Comparison of ENCODE assay signal across 7 mouse cellular contexts in the genomic region with DNA sequence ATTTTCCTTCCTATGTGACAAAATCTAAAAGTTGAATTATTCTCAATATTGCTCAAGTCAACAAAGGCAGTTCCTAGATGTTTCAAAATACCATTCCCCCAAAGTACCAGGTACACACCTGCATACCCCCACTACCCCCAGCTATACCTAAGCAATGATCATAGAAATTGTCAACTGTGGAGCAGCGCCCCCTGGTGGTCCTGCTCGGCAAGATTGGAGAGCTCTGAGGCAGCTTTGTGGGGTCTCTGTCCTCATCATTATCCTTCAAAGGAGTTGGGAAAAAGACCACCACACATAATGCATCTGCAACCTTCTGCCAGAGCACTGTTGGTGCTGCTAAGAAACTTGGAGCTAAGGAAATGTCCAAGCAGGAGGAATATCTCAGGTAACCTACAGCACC. TPM values are rescaled to one million over a fixed set of nuclear protein-coding genes. Genes with fewer than 3 reads are reported as not detected.
DNase-seq lines count a peak whose midpoint lies in the region; ATAC-seq and TF ChIP-seq lines count a peak whose summit lies in the region.

No protein-coding gene starts in this region.

- 0% methylated on average over 2 of the region's 2 CpGs for WGBS in kidney, postnatal 0 days
- WGBS in kidney, embryonic 16.5 days: 2% methylated on average over 2 of the region's 2 CpGs

- TF ChIP-seq CTCF in kidney, postnatal 0 days (IDR thresholded peaks at IDR 0.05; ENCODE audit: low read depth): peak; percentile 88
- TF ChIP-seq CTCF in E14TG2a.4 (conservative IDR thresholded peaks at IDR 0.05; ENCODE audit: low read length): peak; percentile 84
- peak; percentile 82 for TF ChIP-seq CTCF in left cerebral cortex, adult 2 months (IDR thresholded peaks at IDR 0.05)

- no peaks in the 10 kb centered on the region for H3K27me3 ChIP-seq in kidney, postnatal 0 days (ENCODE audit: insufficient read depth, low read length)
- no peaks in the 10 kb centered on the region for H3K27me3 ChIP-seq in kidney, embryonic 16.5 days (ENCODE audit: insufficient read depth, low read length)
- H3K27me3 ChIP-seq in E14TG2a.4 (ENCODE audit: insufficient read depth, low read length): 0 out of 2 replicates have a peak, but pooled peaks cover 4% of the 10 kb centered on the region

- no peak overlapping the region for H3K4me3 ChIP-seq in kidney, postnatal 0 days (replicated peaks; ENCODE audit: low read depth, low read length)
- H3K4me3 ChIP-seq in kidney, embryonic 16.5 days (ENCODE audit: low read length): no peak overlapping the region
- H3K4me3 ChIP-seq in E14TG2a.4 (replicated peaks; ENCODE audit: low read length): no peak overlapping the region
- no peak overlapping the region for H3K4me3 ChIP-seq in left cerebral cortex, adult 2 months

- no peaks in the 10 kb centered on the region; the same call in 1 of the 2 replicates for H3K4me1 ChIP-seq in kidney, postnatal 0 days (replicated peaks; ENCODE audit: insufficient read depth, low read length)
- H3K4me1 ChIP-seq in kidney, embryonic 16.5 days (ENCODE audit: insufficient read depth, low read length): peaks cover 16% of the 10 kb centered on the region
- peaks cover 20% of the 10 kb centered on the region for H3K4me1 ChIP-seq in E14TG2a.4 (replicated peaks; ENCODE audit: low read depth, low read length)

- DNase-seq in kidney, postnatal 0 days (ENCODE audit: low spot score): peak; percentile 47
- peak; percentile 74 for DNase-seq in adrenal gland, postnatal 14 days
- peak; percentile 39 to 49 for DNase-seq in left cerebral cortex, adult 2 months (ENCODE audit: extremely low spot score in 1 of 2, low spot score in 2 of 2)
- peak; percentile 25 for DNase-seq in retina, postnatal 7 days (ENCODE audit: low read depth, low spot score)

- no peak overlapping the region for H3K9ac ChIP-seq in kidney, postnatal 0 days (ENCODE audit: low read depth, low read length)
- no peak overlapping the region for H3K9ac ChIP-seq in kidney, embryonic 16.5 days (replicated peaks; ENCODE audit: low read length)

- intact Hi-C loops in left cerebral cortex, adult 2 months (cut with DNase I): loop anchor here (1.0 to 5.0 kb wide), 2 partner anchors 35 to 187 kb away; no protein-coding TSS in a partner anchor

- no peak for ATAC-seq in kidney, postnatal 0 days (replicated peaks; ENCODE audit: low FRiP score, low read depth)
- ATAC-seq in kidney, embryonic 16.5 days (ENCODE audit: low FRiP score, low TSS enrichment): no peak
- ATAC-seq in erythroblast, adult 5-6 weeks (replicated peaks; ENCODE audit: low FRiP score, poor library complexity, severe bottlenecking): peak; percentile 71

- no peak overlapping the region for H3K27ac ChIP-seq in kidney, postnatal 0 days
- H3K27ac ChIP-seq in kidney, embryonic 16.5 days (ENCODE audit: low read length): no peak overlapping the region
- H3K27ac ChIP-seq in left cerebral cortex, adult 2 months: no peak overlapping the region

- H3K9me3 ChIP-seq in kidney, postnatal 0 days (replicated peaks; ENCODE audit: low read length): no peaks in the 10 kb centered on the region
- H3K9me3 ChIP-seq in kidney, embryonic 16.5 days (ENCODE audit: low read length): no peaks in the 10 kb centered on the region
- no peaks in the 10 kb centered on the region for H3K9me3 ChIP-seq in E14TG2a.4 (ENCODE audit: low read length)

- no peak overlapping the region for H3K4me2 ChIP-seq in kidney, postnatal 0 days (ENCODE audit: low read length)
- H3K4me2 ChIP-seq in kidney, embryonic 16.5 days (replicated peaks; ENCODE audit: low read depth, low read length): no peak overlapping the region

- H3K36me3 ChIP-seq in kidney, postnatal 0 days (ENCODE audit: insufficient read depth, low read length): no peaks in the 10 kb centered on the region
- H3K36me3 ChIP-seq in kidney, embryonic 16.5 days (ENCODE audit: insufficient read depth, low read length): no peaks in the 10 kb centered on the region
- no peaks in the 10 kb centered on the region for H3K36me3 ChIP-seq in E14TG2a.4 (ENCODE audit: insufficient read depth, low read length)

RNA-seq across cellular contexts. Expression of a gene that starts 46.4 kb away (rescaled TPM):
- 1.3 and 2.0 TPM in 2 replicates for polyA plus RNA-seq in kidney, postnatal 0 days (2015; fragmentation: Nextera tagmentation; extraction: Ambion mirVana)
- polyA plus RNA-seq in kidney, embryonic 16.5 days (2015; fragmentation: Nextera tagmentation; extraction: Ambion mirVana): 4.4 and 5.2 TPM in 2 replicates
- total RNA-seq in adrenal gland, postnatal 14 days (2021): 27.6 and 35.4 TPM in 2 replicates
- not detected in 2 replicates for total RNA-seq in erythroblast, adult 5-6 weeks (2015; ENCODE audit: low replicate concordance)
- total RNA-seq in erythroblast, adult 5-6 weeks (2017; ENCODE audit: low replicate concordance): not detected in 2 replicates
- under 1 TPM; 0.96 to 0.97 TPM for total RNA-seq in left cerebral cortex, adult 2 months (2021)

RNA-seq across cellular contexts. Expression of a gene that starts 56.5 kb away (rescaled TPM):
- polyA plus RNA-seq in kidney, postnatal 0 days (2015; fragmentation: Nextera tagmentation; extraction: Ambion mirVana): 25.3 and 26.8 TPM in 2 replicates
- 41.7 and 45.1 TPM in 2 replicates for polyA plus RNA-seq in kidney, embryonic 16.5 days (2015; fragmentation: Nextera tagmentation; extraction: Ambion mirVana)
- total RNA-seq in adrenal gland, postnatal 14 days (2021): 33.4 and 35.7 TPM in 2 replicates
- 7.7 and 10.4 TPM in 2 replicates for total RNA-seq in erythroblast, adult 5-6 weeks (2015; ENCODE audit: low replicate concordance)
- total RNA-seq in erythroblast, adult 5-6 weeks (2017; ENCODE audit: low replicate concordance): 6.1 and 12.4 TPM in 2 replicates
- 10 to 100 TPM; 38.1 to 45.8 TPM for total RNA-seq in left cerebral cortex, adult 2 months (2021)

Comparison
In these comparisons a context has a peak if more than half of its experiments do, and no peak if none do; other contexts are left out.
1. RNA of a gene that starts 46.4 kb away (total RNA-seq): 27.6 to 35.4 TPM in adrenal gland, postnatal 14 days; 0.96 to 0.97 TPM in left cerebral cortex, adult 2 months and not detected in erythroblast, adult 5-6 weeks; every median in the first group is over 10 times any median in the second.
2. Peak in every context shown above with its lines, with median percentiles within 50 percentile points of each other: DNase-seq and CTCF ChIP-seq.